Mouse (Mus musculus): ENCODE results near the gene Zbtb12. TPM values are rescaled to one million over a fixed set of nuclear protein-coding genes. Genes with fewer than 3 reads are reported as not detected.
"Not testable (repeated sequence)": the region's sequence is repeated elsewhere in the genome, so short reads cannot be mapped to it uniquely, and the experiment has no call there.

The Zbtb12 gene
- 3.0 and 3.3 TPM in 2 replicates for polyA plus RNA-seq (2014; fragmentation: Nextera tagmentation; extraction: Ambion mirVana)

- H3K9ac ChIP-seq: no peak within 1 kb of the TSS
- H3K4me3 ChIP-seq (replicated peaks; ENCODE audit: low read length): no peak within 1 kb of the TSS
- DNase-seq (ENCODE audit: low spot score) (no peak), ATAC-seq (ENCODE audit: low FRiP score) (no peak)
- no peaks in the 10 kb centered on the region for H3K27me3 ChIP-seq (ENCODE audit: control insufficient read depth, insufficient read depth, low read length)
- no peaks in the 10 kb centered on the region for H3K9me3 ChIP-seq (ENCODE audit: control insufficient read depth, low read length)
- no peaks in the 10 kb centered on the region for H3K36me3 ChIP-seq (replicated peaks; ENCODE audit: control insufficient read depth, insufficient read depth)
- no peaks in the 10 kb centered on the region for H3K4me1 ChIP-seq (replicated peaks; ENCODE audit: control insufficient read depth, insufficient read depth, low read length)
- no peak within 1 kb of the TSS for H3K4me2 ChIP-seq (replicated peaks)
- WGBS: 70% methylated on average over 11 of the region's 11 CpGs
- H3K27ac ChIP-seq: no peak within 1 kb of the TSS
These were observed at the start of gene Zbtb12 for GRCm38 (mm10) chr17:34879336-34879879. Zbtb12 (plus strand) TSS chr17:34879483.

DNA sequence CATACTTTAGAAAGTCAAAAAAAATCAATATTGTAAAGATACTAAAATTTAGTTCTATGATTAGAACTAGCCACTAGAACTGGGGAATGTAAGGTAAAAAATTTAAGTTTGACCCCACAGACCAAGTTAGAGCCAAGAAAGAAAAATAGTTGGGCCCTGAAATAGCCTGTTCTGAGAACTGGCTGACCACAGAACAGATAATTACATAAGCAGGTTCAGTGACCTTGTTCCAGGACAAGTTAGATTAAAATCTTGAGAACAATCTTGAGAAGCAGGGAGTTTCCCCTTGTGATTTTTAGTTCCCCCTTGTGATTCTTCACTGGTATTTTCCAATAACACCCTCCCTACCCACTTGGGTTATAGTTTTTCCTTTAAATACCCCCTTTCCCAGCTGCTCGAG, 48.5 kb upstream of the Zbtb12 start:
- 100% methylated on average over 1 of the region's 1 CpGs for WGBS

DNA sequence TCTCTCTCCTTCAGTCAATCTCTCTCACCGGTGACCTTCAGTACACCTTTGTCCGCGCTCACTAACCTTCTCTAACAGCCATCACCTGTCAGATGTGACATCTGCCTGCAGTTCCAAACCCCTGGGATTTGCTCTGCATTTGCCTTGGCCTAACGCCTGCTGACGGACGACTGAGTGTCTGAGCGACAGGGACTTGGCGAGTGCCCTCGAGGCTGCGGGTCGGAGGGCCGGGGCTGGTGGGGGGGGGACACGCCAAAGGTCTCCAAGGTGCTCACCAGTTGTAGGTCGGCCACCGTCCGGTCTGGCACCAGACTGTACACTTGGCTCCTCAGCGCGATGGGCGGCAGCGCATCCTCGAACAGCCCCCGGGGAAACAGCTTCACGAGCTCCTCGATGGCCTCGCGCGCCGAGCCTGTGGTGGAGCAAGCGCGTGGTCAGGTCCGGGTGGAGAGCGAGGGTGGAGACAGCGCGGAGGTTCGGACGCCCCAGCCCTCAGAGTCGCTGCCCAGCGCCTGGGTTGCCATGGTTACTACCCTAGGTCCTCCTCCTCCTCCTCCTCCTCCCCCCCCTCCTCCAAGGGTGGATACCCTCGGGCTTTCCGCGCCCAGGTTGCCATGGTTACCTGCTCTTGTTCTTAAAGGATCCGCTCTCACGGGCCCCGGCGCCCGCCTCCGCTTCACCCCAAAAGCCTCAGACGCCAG, 43.0 kb upstream of the Zbtb12 start:
- no peaks in the 10 kb centered on the region for H3K27me3 ChIP-seq (ENCODE audit: control insufficient read depth, insufficient read depth, low read length)
- ATAC-seq (ENCODE audit: low FRiP score) (peak; percentile 79), DNase-seq (ENCODE audit: low spot score) (no peak)
- H3K36me3 ChIP-seq (replicated peaks; ENCODE audit: control insufficient read depth, insufficient read depth): peaks cover 51% of the 10 kb centered on the region
- H3K27ac ChIP-seq: peak overlapping the region; percentile 34
- H3K4me1 ChIP-seq (replicated peaks; ENCODE audit: control insufficient read depth, insufficient read depth, low read length): peaks cover 21% of the 10 kb centered on the region
- peak overlapping the region; percentile 65 for H3K9ac ChIP-seq
- H3K4me3 ChIP-seq (replicated peaks; ENCODE audit: low read length): peak overlapping the region; percentile 53
- no peaks in the 10 kb centered on the region for H3K9me3 ChIP-seq (ENCODE audit: control insufficient read depth, low read length)
- 4% methylated on average over 44 of the region's 48 CpGs for WGBS
- H3K4me2 ChIP-seq (replicated peaks): peak overlapping the region; percentile 92

More for the DNA sequence above, 48.5 kb upstream of the Zbtb12 start:
- H3K4me1 ChIP-seq (replicated peaks; ENCODE audit: control insufficient read depth, insufficient read depth, low read length); H3K4me2 ChIP-seq (replicated peaks); H3K27me3 ChIP-seq (ENCODE audit: control insufficient read depth, insufficient read depth, low read length); H3K9me3 ChIP-seq (ENCODE audit: control insufficient read depth, low read length); H3K4me3 ChIP-seq (replicated peaks; ENCODE audit: low read length); ATAC-seq (ENCODE audit: low FRiP score); DNase-seq (ENCODE audit: low spot score); H3K9ac ChIP-seq; H3K27ac ChIP-seq: not testable (repeated sequence)
- peaks cover 76% of the 10 kb centered on the region for H3K36me3 ChIP-seq (replicated peaks; ENCODE audit: control insufficient read depth, insufficient read depth)

DNA sequence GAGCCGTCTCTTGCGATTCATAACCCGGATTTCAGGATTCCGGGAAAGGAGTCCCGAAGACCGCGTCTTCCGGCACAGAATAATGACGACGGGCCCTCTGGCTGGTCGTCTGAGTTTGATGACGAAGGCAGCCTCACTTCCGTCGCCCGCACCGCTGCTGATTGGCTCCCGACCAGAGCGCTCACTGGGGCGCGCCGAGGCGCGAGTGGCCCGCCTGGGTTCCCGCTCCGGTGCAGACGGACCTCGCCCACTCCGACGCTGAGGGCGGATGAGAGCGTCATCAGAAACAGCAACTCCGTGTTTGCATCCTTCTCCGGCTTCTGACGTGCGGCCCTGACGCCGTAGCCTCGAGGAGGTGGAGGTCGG, 42.4 kb upstream of the Zbtb12 start, which contains the start of the genes Stk19 and Dxo:
Gene Stk19, minus strand, starts transcription at position 90 of the 366 bp plus-strand sequence.
Gene Dxo, plus strand, starts transcription at position 164 of the 366 bp plus-strand sequence.
- DNase-seq (ENCODE audit: low spot score): peak; percentile 98
- no peaks in the 10 kb centered on the region for H3K27me3 ChIP-seq (ENCODE audit: control insufficient read depth, insufficient read depth, low read length)
- peak within 1 kb of the TSS; percentile 53 for H3K4me3 ChIP-seq (replicated peaks; ENCODE audit: low read length)
- WGBS: 0% methylated on average over 40 of the region's 40 CpGs
- H3K9me3 ChIP-seq (ENCODE audit: control insufficient read depth, low read length): no peaks in the 10 kb centered on the region
- peaks cover 54% of the 10 kb centered on the region for H3K36me3 ChIP-seq (replicated peaks; ENCODE audit: control insufficient read depth, insufficient read depth)
- H3K4me2 ChIP-seq (replicated peaks): peak within 1 kb of the TSS; percentile 93
- H3K9ac ChIP-seq: peak within 1 kb of the TSS; percentile 65
- H3K4me1 ChIP-seq (replicated peaks; ENCODE audit: control insufficient read depth, insufficient read depth, low read length): peaks cover 21% of the 10 kb centered on the region
- peak; percentile 92 for ATAC-seq (ENCODE audit: low FRiP score)
- peak within 1 kb of the TSS; percentile 70 for H3K27ac ChIP-seq

DNA sequence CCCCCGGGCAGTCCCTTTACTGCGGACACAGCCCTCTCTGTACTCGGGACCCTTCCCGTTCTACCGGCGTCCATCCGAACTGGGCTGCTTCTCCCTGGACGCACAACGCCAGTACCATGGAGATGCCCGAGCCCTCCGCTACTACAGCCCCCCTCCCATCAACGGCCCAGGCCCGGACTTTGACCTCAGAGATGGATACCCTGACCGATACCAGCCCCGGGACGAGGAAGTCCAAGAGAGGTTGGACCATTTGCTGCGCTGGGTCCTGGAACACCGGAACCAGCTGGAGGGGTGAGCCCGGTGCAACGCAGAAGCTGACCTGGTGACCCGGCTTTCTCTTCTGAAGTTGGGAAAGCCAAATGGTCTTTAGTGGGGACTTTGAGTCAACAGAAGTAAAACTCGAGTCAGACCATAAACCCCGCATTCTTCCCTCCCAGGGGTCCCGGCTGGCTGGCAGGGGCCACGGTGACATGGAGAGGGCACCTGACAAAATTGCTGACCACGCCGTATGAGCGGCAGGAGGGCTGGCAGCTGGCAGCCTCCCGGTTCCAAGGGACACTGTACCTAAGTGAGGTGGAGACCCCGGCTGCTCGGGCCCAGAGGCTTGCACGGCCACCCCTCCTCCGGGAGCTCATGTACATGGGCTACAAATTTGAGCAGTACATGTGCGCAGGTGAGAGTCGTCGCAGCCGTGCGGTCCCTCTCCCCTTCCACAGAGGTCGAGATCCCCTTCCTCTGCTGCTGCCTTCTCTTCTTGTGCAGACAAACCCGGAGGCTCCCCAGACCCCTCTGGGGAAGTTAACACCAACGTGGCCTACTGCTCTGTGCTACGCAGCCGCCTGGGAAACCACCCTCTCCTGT, 41.6 kb upstream of the Zbtb12 start:
- H3K9ac ChIP-seq: peak overlapping the region; percentile 65
- H3K27ac ChIP-seq: peak overlapping the region; percentile 70
- peak overlapping the region; percentile 53 for H3K4me3 ChIP-seq (replicated peaks; ENCODE audit: low read length)
- DNase-seq (ENCODE audit: low spot score) (no peak), ATAC-seq (ENCODE audit: low FRiP score) (no peak)
- peaks cover 21% of the 10 kb centered on the region for H3K4me1 ChIP-seq (replicated peaks; ENCODE audit: control insufficient read depth, insufficient read depth, low read length)
- no peaks in the 10 kb centered on the region for H3K27me3 ChIP-seq (ENCODE audit: control insufficient read depth, insufficient read depth, low read length)
- H3K9me3 ChIP-seq (ENCODE audit: control insufficient read depth, low read length): no peaks in the 10 kb centered on the region
- H3K36me3 ChIP-seq (replicated peaks; ENCODE audit: control insufficient read depth, insufficient read depth): peaks cover 58% of the 10 kb centered on the region
- 39% methylated on average over 42 of the region's 43 CpGs for WGBS
- H3K4me2 ChIP-seq (replicated peaks): peak overlapping the region; percentile 93

DNA sequence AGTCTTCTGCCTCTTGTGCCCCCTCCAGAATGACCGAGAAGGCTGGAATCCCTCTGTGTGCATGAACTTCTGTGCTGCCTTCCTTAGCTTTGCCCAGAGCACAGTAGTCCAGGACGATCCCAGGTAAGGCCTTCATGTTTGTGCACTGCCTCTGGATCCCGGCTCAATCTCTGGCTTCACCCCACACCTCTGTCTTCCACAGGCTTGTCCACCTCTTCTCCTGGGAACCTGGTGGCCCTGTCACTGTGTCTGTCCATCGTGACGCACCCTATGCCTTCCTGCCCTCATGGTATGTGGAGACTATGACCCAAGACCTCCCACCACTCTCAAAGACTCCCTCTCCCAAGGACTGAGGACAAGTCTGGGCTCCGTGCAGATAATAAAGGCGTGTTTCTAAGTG, 40.5 kb upstream of the Zbtb12 start:
- DNase-seq (ENCODE audit: low spot score) (no peak), ATAC-seq (ENCODE audit: low FRiP score) (no peak)
- H3K4me3 ChIP-seq (replicated peaks; ENCODE audit: low read length): no peak overlapping the region
- no peaks in the 10 kb centered on the region for H3K9me3 ChIP-seq (ENCODE audit: control insufficient read depth, low read length)
- no peak overlapping the region for H3K4me2 ChIP-seq (replicated peaks)
- H3K4me1 ChIP-seq (replicated peaks; ENCODE audit: control insufficient read depth, insufficient read depth, low read length): peaks cover 21% of the 10 kb centered on the region
- WGBS: 91% methylated on average over 7 of the region's 7 CpGs
- no peak overlapping the region for H3K27ac ChIP-seq
- H3K36me3 ChIP-seq (replicated peaks; ENCODE audit: control insufficient read depth, insufficient read depth): peaks cover 59% of the 10 kb centered on the region
- no peaks in the 10 kb centered on the region for H3K27me3 ChIP-seq (ENCODE audit: control insufficient read depth, insufficient read depth, low read length)
- H3K9ac ChIP-seq: no peak overlapping the region

DNA sequence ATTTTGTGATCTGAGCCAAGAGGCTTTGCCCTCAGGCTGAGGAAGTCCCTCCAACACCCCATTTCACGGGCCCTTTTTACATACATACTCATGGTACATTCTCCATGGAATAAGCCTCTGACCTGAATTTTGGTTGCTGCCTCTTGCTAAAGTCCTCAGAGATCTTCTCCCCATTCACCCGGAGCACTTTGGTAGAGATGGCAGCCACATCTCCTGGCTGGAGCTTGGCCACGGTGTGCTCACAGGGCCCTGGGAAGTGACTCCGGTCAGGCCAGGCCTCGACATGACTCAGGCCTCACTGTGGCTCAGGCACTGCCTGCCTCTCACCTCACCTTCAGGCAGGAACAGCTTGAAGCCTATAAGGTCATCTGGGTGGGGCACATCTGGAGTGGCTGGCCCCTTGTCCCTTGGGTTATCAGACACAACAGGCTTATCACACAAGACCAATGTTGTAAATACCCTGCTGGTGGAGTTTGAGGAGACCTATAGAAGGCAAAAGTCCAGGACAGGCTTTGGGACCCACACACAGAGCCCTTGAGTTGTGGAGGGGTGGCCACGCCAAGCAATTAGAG, 38.5 kb upstream of the Zbtb12 start:
- WGBS: 89% methylated on average over 6 of the region's 6 CpGs
- peaks cover 73% of the 10 kb centered on the region for H3K36me3 ChIP-seq (replicated peaks; ENCODE audit: control insufficient read depth, insufficient read depth)
- H3K4me3 ChIP-seq (replicated peaks; ENCODE audit: low read length): no peak overlapping the region
- no peak overlapping the region for H3K27ac ChIP-seq
- ATAC-seq (ENCODE audit: low FRiP score) (no peak), DNase-seq (ENCODE audit: low spot score) (no peak)
- H3K27me3 ChIP-seq (ENCODE audit: control insufficient read depth, insufficient read depth, low read length): no peaks in the 10 kb centered on the region
- H3K4me1 ChIP-seq (replicated peaks; ENCODE audit: control insufficient read depth, insufficient read depth, low read length): peaks cover 13% of the 10 kb centered on the region
- no peak overlapping the region for H3K9ac ChIP-seq
- H3K4me2 ChIP-seq (replicated peaks): no peak overlapping the region
- no peaks in the 10 kb centered on the region for H3K9me3 ChIP-seq (ENCODE audit: control insufficient read depth, low read length)

GRCm38 (mm10) chr17:34844884-34845283, 34.4 kb upstream of the Zbtb12 start:
- Histone ChIP-seq H3K4me2 (replicated peaks) (no peak overlapping the region), H3K36me3 (replicated peaks; ENCODE audit: control insufficient read depth, insufficient read depth) (peaks cover 84% of the 10 kb centered on the region), H3K9me3 (ENCODE audit: control insufficient read depth, low read length) (no peaks in the 10 kb centered on the region), H3K4me1 (replicated peaks; ENCODE audit: control insufficient read depth, insufficient read depth, low read length) (peaks cover 7% of the 10 kb centered on the region; the same call in 1 of the 2 replicates), H3K9ac (no peak overlapping the region), H3K27me3 (ENCODE audit: control insufficient read depth, insufficient read depth, low read length) (no peaks in the 10 kb centered on the region), H3K4me3 (replicated peaks; ENCODE audit: low read length) (no peak overlapping the region), H3K27ac (no peak overlapping the region)
- ATAC-seq (ENCODE audit: low FRiP score) (no peak), DNase-seq (ENCODE audit: low spot score) (no peak)
- 93% methylated on average over 13 of the region's 13 CpGs for WGBS

GRCm38 (mm10) chr17:34847192-34847591, 32.1 kb upstream of the Zbtb12 start:
- H3K27ac ChIP-seq: no peak overlapping the region
- no peak overlapping the region for H3K4me3 ChIP-seq (replicated peaks; ENCODE audit: low read length)
- no peak for ATAC-seq (ENCODE audit: low FRiP score)
- H3K4me2 ChIP-seq (replicated peaks): no peak overlapping the region
- no peaks in the 10 kb centered on the region for H3K27me3 ChIP-seq (ENCODE audit: control insufficient read depth, insufficient read depth, low read length)
- peaks cover 20% of the 10 kb centered on the region for H3K4me1 ChIP-seq (replicated peaks; ENCODE audit: control insufficient read depth, insufficient read depth, low read length)
- DNase-seq (ENCODE audit: low spot score): no peak
- H3K9ac ChIP-seq: no peak overlapping the region
- no peaks in the 10 kb centered on the region for H3K9me3 ChIP-seq (ENCODE audit: control insufficient read depth, low read length)
- peaks cover 62% of the 10 kb centered on the region for H3K36me3 ChIP-seq (replicated peaks; ENCODE audit: control insufficient read depth, insufficient read depth)
- WGBS: 86% methylated on average over 6 of the region's 6 CpGs

Measured in hindbrain, embryonic 14.5 days (tissue).